Mouse (Mus musculus) natural killer cell, adult 2 months (primary cell): Measurements from ENCODE around the gene Morn3.
A peak's percentile ranks its signal among the peaks of the same experiment; 100 is the strongest.

Experiments used
- DNase-seq, 2 experiments: peaks; one replicate each; pipeline ENCODE4 v3.0.0; 2022; ENCODE audit warnings: low spot score in 2 of 2

The Morn3 gene

DNA sequence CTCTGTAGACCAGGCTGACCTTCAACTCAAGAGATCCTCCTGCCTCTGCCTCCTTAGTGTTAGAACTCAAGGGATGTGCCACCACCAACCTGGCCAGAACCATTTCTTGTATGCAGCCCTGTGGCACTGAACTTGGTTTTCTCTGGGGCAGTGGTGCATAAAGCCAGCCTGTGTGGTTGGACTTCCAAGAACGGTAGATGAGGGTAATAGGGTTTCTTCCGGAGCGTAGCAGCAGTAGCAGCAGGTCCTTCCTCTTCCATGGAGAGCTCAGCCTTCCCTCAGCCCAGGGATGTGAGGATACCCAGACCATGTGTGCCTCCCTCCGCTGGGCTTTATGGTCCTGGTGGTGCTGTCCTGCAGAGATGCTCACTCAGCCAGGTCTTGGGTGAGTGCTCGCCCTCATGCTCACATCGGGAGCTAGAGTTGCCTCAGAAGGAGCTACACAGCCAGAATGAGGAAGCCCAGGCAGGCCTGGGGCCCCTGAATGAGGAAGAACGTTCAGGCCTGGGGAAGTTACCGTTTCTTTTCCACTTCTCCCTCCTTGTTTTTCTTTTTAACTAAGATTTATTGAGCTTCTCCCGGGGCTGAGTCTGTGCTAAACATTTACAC is 21.7 kb downstream of the Morn3 start:
- DNase-seq: peak; percentile 26 to 43

DNA sequence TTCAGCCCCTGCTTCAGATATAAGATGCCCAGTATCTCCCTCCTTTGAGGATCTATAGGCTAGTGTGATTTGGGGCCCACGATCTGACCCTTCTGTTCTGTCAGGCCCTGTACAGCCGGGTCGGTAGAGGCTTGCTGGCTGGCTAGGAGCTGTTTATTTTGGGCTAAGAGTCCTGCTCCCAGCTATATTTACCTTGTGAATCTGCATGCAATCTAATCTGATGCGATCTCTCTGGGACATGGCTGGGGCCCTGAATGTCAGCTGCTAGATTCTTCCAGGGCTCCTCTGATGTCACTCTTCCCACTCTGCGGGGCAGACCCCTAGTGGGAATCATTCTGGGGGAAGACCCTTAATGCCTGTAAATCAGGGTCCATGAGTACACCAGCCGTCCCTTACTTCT is 22.5 kb downstream of the Morn3 start:
- no peak for DNase-seq

DNA sequence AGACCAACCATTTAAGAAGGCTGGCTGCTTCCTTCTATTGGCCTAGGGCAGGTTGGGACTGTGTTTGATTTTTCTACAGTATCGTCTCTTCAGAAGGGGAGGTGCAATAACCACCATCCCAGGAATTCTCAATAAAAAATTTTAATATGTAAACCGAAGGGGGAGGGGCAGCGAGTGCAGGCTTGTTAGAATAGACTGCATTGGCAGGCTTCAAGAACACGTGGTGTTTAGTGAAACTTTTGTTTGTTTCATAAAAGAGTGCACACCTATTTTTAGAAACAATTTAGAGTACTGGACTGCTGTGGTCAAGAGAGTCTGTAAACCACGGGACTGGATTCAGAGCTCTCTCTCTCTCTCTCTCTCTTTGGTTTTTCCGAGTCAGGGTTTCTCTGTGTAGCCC is 23.8 kb downstream of the Morn3 start:
- no peak for DNase-seq

DNA sequence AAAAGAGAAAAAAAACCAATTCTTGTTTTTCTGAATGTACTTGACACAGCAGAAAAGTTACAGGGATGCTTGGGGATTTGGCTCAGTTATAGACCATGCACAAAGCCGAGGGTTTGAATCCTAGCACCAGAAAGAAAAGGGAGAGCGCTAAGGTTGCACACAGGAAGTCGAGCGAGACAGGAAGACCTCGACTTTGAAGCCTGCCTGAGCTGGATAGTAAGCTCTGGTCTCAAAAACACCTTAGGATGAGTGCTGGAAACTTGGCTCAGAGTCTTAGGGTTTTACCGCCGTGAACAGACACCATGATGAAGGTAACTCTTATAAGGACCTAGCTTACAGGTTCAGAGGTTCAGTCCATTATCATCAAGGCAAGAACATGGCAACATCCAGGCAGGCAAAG is 25.4 kb downstream of the Morn3 start:
- DNase-seq: no peak

DNA sequence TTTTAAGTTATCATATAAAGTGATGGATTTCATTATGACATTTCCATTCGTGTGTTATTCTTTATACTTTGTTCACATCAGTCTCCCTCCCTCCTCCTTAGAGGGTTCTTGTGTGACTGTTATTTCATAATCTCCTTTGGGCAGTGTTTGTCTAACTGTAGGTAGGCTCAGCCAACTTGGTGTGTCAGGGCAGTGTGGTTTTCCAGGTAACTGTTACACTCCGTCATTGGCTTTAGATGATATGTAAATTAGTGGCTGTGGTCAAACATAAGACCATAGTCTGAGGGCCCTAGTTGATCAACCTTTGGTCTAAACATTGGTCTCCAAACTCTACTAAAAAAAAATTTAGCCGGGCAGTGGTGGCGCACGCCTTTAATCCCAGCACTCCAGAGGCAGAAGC is 26.4 kb downstream of the Morn3 start:
- DNase-seq: no peak

DNA sequence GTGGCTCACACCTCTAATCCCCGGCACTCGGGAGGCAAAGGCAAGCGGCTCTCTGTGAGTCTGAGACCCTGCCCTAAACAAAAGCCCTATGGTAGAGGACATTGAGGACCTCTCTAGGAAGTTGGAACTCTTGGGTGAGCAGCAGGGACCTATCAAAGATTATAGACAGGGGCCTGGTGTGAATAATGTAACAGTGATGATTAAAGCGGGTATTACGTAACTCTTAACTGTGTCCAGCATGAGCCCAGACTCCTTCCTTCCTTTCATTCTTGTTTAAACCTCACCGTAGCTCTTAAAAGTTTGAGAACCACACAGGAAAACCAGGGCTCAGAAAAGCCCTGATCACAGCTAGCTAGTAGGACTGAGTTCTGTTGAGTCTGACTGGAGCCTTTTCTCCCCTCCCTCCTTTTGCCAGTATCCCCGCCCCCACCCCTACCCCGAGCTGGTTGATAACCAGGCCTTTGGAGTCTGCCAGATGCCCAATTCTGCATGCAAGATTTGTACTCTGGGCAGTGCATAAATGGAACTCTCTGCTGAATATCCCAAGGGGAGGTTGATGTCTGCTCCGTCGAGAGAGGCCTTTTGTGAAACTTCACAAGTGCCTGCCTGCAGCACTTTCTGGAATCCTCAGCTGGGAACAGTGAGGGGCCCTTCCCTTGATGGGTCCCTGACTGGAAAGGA is 27.3 kb downstream of the Morn3 start:
- no peak for DNase-seq

DNA sequence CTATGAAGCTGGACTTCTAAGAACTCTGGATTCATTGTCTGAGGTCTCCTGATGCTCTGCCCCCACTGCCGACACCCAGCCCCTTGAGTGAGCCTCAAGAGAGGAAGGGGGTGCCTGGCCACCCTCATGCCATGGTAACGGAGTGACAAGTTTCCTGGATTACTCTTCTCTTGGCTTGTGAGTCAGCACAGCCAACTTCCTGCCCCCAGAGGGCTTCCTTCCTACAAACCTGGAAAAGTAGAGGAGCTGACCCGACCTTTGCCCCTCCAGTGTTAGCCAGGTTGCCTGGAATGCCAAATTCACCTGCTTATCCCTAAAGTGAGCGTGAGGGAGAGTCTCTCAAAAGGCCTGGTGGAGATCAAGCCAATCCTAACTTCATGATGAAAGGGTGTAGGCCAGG is 29.3 kb downstream of the Morn3 start:
- no peak for DNase-seq

DNA sequence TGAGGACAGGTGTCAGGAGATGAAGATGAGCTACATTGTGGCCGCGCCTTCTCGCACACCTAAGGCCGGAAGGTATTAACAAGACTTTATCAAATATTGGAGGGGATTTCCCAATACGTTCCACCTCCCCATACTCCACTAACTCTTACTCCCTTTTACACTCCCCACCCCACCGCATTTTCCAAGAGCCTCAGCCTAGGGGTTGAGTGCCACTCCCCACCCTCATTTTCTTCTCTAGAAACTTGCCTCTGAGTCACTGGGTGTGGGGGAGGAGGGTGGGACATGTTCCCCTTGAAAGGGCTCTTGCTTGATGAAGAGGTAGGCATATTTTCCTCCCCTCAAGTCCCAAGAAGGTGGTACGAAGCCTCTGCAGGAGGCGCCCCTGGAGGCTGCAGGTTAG is 30.9 kb downstream of the Morn3 start:
- peak; percentile 20 to 36 for DNase-seq

DNA sequence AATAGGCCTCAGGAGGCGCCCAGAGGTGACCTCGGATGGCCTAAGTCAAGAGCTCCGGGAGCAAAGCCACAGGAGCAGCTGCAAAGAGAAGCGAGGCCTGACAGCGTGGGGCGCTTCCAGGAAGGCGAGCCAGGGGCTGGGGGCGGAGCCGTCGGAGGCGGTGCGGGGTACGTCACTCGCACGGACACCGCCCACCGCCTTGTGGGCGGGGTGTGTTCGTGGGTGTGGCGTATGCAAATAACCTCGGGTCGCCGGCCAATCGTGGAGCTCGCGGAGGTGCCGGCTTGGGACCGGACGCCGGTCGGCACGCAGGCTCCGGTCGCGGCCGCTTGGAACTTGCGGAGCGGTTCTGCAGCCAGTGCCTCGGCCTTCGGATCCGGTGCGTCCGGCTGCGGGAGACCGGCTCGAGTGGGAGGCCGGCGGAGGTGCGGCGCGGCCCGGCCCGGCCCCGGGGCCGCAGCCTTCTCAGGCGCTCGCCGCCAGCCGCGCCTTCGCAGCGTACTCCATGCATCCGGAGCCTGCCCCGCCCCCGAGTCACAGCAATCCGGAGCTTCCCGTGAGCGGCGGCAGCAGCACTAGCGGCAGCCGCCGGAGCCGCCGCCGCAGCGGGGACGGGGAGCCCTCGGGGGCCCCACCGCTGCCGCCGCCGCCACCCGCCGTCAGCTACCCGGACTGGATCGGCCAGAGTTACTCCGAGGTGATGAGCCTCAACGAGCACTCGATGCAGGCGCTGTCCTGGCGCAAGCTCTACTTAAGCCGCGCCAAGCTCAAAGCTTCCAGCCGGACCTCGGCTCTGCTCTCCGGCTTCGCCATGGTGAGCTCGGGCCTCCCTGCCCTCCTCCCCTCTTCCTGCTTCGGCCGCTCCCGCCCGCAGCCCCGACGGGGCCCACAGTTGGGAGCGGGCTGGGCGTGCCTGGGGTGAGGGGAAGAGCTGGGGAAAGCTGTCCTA is 31.8 kb downstream of the Morn3 start, which contains the start of gene Orai1:
Gene Orai1 (plus strand): TSS at position 322 of the 949 bp plus-strand sequence.
- DNase-seq: peak; percentile 95 to 98

DNA sequence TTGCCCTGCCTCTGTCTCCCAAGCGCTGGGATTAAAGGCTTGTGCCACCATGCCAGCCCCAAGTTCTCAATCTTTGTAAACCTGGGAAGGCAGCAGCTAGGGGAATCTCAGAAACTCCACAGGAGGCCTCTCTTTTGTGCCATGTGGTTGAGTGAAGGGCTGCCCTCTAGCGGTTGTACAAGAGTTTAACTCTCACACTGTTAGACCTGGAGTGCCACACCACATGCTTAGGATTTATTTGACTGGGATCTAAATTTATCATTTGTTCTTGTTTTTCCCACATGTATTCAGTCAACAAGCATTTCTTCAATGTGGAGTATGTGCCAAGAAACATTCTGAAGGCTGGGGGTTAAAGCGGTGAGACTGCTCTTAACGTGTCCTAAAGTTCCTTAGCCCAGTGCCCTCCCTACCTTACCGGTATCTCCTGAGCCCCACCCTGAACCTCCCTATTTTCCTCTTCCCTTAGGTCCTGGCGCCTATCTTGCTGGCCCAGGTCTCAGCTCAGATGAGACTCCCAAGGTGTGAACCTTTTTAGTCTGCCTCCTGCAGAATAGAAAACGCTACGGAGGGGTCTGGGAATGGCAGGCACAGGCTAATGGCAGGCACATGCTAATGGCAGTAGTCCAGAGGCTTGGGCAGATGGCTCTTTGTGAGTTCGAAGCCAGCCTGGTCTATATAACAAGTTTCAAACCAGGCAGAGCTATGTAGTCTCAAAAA is 33.1 kb downstream of the Morn3 start:
- peak; percentile 61 to 72 for DNase-seq

DNA sequence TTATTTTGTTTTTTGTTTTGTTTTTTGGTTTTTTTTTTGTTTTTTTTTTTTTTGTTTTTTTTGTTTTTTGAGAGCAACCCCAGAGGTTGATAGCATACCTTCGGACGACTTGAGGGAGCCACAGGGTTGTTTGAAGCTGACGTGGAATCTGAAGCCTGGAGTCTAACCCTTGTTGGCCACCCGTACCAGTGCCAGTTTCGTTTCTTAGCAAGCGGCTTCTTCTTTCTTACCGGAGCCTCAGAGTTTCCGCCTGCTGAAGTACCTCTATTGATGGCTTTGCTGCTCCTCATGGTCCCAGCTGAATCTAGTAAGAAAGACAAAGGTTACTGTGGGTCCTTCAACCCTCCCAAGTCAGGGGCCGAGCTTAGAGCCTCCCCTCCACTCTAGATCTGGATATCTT is 35.1 kb downstream of the Morn3 start:
- no peak for DNase-seq

DNA sequence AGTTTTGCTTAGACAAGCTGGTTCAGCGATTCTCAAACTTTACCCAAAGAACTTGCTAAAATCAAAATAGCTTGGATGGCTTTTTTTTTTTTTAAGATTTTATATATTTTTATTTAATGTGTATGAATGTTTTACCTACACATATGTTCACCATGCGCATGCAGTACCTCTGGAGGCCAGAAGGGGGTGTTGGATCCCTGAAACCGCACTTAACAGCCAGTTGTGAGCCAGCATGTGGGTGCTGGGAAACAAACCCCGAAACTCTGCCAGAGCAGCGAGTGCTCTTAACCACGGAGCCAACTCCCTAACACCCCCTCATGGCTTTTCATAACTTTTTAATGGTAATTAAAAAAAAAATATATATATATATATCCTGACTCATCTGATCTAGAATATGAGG is 36.0 kb downstream of the Morn3 start:
- peak in 1 of 2 experiments; percentile 38 for DNase-seq

DNA sequence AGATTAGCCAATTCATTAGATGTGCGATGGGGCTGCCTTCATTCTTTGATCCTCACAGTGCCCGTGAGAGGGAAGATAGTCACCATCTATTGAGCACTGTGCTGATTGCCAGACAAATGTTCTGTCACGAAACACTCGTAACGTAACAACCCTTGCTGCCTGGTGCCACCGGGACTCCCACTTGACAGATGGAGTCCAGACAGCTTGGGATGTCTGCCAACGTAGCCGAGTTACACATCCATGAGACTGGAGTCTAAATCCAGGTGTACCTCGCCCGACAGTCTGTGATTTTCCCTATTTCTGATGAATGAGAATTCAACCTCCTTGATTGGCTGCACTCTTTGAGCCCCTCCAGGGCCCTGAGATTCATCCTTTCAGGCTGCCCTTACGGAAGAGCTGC is 36.9 kb downstream of the Morn3 start:
- DNase-seq: no peak

DNA sequence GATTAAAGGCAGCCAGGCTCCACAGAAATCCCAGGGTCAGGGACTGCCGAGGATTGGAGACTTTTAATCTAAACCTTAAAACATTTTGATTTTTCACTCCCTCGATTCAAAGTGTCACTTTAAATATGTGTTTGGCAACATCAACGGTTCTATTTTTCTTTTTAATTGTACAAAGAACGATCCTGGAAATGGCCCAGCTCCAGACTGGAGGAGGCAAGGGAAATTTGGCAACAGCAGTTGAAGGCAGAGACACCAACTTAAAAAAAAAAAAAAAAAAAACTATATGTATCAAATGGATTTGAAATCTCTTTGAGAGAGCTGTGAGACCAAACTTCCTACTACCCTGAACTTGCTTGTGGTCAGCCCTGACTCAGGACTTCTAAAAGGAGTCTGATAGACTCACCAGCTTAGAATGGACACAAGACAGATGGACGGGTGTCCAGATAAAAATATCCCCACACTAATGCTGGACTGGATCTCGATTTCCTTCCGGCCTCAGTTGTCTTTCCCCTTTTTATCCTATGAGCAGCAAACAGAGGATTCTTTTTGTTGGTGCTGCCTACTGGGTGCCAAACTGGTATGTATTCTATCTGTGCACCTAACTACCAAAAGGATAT is 37.8 kb downstream of the Morn3 start:
- DNase-seq: no peak

DNA sequence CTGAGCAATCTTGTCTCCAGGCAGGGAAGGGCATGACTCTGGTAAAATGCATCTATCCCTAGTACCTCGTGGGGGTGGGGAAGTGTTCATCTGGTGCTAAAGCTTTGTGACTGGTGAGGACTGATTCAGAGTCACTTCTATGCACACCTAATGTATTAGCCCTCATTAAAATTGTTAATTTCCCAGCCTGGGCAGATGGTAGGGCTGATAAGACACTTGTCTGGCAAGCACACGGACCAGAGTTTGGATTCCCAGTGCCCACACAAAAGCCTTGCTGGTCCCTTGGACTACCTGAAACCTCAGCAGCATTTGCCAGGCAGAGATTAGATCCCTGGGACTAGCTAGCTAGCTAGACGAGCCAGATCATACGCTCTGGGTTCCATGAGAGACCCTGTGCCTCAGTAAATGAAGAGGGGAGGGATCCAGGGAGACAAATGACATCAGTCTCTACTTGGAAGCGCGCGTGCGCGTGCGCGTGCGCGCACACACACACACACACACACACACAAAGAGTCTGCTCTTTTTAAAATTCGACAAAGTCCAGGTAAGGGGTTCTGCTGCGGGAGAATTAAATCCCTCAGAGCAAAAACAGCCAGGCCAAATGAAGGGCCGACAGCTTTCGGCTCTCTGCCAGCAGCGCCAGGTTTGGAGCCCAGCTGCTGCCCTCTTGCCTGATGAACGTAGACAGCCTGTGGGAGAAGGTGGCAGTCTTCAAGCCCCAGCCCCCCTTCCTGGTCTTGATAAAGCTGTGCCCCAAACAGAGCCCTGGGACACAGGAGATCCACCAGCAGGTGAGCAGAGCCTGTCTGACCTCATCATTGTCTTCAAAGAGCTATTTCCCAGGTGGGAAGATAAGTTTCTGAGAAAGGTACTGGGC is 40.9 kb downstream of the Morn3 start:
- DNase-seq: no peak

DNA sequence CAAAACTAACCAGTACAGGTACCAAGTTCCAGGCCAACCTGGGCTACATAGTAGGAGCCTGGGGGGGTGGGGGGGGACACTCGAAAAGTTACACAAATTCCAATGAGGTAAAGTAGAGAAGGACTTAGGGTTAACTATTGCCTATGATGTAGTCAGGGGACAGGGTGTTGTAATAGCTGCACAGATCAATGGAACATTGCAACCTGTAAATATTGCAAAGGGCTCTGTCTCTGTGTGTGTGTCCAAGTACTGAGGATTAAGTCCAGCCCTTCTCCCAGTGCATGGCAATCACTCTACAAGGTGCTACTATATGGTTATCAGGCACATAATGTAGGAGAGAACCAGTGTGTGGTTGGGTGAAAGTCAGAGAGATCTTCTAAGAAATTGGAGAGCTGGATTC is 45.9 kb downstream of the Morn3 start:
- DNase-seq: no peak

DNA sequence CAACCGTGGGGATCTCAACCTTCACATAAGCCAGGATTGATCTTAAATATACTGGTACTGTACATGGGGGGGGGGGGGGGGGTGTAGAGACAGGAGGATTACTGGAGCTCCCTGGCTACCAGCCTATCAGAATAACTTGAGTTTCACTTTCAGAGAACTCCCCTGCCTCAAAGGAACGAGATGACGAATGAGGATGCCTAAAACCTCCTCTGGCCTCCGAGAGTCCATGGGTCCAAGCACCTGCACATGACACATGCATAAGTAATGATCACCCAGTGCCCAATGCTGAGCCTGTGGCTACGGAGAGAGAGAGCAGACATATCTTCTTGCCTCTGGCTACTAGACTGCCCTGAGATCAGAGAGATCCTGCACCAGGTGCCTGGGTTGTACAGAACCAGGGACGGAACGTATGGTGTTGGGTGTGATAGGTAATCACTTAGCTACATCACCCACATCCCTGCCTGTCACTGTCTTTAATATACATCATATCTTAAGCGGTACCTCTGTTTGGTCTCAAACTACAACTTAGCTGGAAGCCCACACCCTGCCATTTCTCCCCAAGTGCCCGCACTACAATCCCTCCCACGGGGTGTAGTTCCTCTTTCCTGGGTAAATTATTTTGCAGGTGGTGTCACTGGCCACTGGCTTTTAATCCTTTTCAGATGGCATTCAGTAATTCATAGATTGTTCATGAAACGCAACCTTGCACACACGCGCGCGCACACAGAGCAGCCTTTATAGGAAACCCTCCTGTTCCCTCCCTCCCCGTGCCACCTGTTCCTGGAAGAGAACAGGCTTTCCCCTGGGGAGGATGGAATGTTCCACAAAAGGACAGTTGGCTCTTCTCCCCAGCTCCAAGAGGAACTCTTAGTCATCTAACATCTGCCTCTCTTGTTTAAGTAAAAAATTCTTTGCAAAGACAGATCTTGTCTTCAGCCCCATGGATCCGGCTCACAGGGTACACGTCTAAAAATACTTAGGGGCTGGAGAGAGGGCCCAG is 49.3 kb downstream of the Morn3 start:
- no peak for DNase-seq

DNA sequence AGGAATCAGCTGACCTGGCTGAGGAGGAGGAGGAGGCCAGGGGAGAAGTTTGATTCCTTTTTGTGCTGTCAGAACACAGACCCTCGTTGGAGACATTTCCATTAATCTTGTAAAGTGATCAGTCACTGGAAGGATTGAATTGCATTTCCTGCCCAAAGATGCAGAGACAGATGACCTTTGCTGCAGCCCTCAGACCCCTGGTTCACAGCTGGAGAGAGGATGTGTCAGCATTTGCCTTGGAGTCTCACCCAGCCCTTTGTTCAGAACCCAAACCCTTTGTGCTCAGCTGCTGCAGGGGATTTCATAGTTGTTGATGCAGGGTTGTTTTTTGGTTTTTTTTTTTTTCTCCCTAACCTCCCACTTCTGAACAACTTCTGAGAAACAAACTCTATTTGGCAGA is 51.9 kb downstream of the Morn3 start:
- peak; percentile 17 to 30 for DNase-seq

DNA sequence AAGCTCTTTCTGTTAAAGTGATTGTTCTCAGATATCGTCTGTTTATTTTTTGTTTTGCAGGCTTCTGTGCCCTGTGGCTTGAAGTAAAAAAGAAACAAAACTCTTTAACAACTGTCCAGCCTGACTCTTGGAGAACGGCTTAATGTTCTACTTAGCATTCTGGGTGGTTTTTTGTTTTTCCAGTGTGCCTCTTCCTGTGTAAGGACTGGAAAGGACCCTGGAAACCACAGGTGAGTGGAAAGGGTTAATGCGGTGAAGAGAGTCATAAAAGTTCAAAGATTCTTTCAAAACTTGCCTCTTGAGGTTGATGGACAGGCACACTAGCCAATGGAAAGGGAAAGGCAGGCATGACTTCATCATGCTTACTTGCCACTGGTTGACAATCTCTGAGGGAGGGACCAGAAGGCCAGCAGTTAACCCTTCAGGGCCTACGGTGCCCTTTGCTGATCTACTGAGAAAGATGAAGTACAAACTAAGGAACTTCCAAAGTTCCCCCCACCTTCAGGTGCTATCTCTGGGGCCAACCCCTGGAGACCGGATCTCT is 52.4 kb downstream of the Morn3 start:
- peak; percentile 91 to 95 for DNase-seq
